Mouse (Mus musculus) G1E (cell line): ENCODE results near the gene Catsper4. TPM values are rescaled to one million over a fixed set of nuclear protein-coding genes. Genes with fewer than 3 reads are reported as not detected.

Experiments
- ATAC-seq: 2 replicates; pipeline ENCODE4 v1.8.0; 2016; ENCODE audit warnings: mild to moderate bottlenecking; ENCODE audit not compliant: insufficient number of reproducible peaks, poor library complexity, low FRiP score, severe bottlenecking; ENCODE audit errors: extremely low read depth
- DNase-seq: peaks from one replicate; pipeline ENCODE4 v3.0.0; 2012; ENCODE audit warnings: low spot score
- H3K27me3 ChIP-seq: 2 replicates; pipeline ENCODE4 v1.6.1; 2012; ENCODE audit warnings: mild to moderate bottlenecking, low read length, inconsistent platforms; ENCODE audit not compliant: insufficient read depth
- H3K36me3 ChIP-seq: replicated peaks from 2 replicates; pipeline ENCODE3; 2012; ENCODE audit warnings: mild to moderate bottlenecking, inconsistent platforms
- H3K4me1 ChIP-seq: 2 replicates; pipeline ENCODE4 v1.6.1; 2012; ENCODE audit warnings: low read depth, low read length, inconsistent platforms, mixed read lengths; ENCODE audit not compliant: insufficient read depth
- H3K4me3 ChIP-seq: 2 replicates; pipeline ENCODE4 v1.5.1; 2012; ENCODE audit warnings: low read depth, mild to moderate bottlenecking, inconsistent platforms, low read length, moderate library complexity, mixed read lengths
- H3K9me3 ChIP-seq: replicated peaks from 2 replicates; pipeline ENCODE4 v1.6.1; 2012; ENCODE audit warnings: inconsistent platforms
- CTCF ChIP-seq: IDR thresholded peaks from 2 replicates; pipeline ENCODE4 v1.5.1; 2012; ENCODE audit warnings: low read depth, low read length, inconsistent platforms, mixed read lengths
- GATA1 ChIP-seq: IDR thresholded peaks from 2 replicates; pipeline ENCODE4 v1.6.1; 2012; ENCODE audit warnings: borderline replicate concordance, low read length, inconsistent platforms, mixed read lengths
- GATA2 ChIP-seq: IDR thresholded peaks from 2 replicates; pipeline ENCODE4 v1.6.1; 2012; ENCODE audit warnings: low read depth, low read length, inconsistent platforms, borderline replicate concordance
- POLR2AphosphoS5 ChIP-seq: IDR thresholded peaks from 2 replicates; pipeline ENCODE4 v1.6.1; 2012; ENCODE audit warnings: low read depth, low read length, inconsistent platforms; ENCODE audit not compliant: insufficient replicate concordance
- TAL1 ChIP-seq: conservative IDR thresholded peaks from 2 replicates; pipeline ENCODE4 v1.6.1; 2012; ENCODE audit warnings: low read depth, low read length, inconsistent platforms, mixed read lengths
- polyA plus RNA-seq: library from polyadenylated mRNA; stranded (reverse); fragments of >175 nt; gene quantifications from 2 replicates; pipeline ENCODE4 v1.2.3, GENCODE M21; 2012
- total RNA-seq, 2 experiments: library from RNA; stranded (forward) in 1 of 2; stranded (reverse) in 1 of 2; fragments of 200-1000 nt in 1 of 2; fragments of >200 nt in 1 of 2; fragmentation: Nextera tagmentation in 1 of 2; gene quantifications; 2 replicates each; pipeline ENCODE4 v1.2.3; 2014 to 2017

Gene Catsper4
- total and polyA plus RNA-seq, 3 experiments, result not detected

DNA sequence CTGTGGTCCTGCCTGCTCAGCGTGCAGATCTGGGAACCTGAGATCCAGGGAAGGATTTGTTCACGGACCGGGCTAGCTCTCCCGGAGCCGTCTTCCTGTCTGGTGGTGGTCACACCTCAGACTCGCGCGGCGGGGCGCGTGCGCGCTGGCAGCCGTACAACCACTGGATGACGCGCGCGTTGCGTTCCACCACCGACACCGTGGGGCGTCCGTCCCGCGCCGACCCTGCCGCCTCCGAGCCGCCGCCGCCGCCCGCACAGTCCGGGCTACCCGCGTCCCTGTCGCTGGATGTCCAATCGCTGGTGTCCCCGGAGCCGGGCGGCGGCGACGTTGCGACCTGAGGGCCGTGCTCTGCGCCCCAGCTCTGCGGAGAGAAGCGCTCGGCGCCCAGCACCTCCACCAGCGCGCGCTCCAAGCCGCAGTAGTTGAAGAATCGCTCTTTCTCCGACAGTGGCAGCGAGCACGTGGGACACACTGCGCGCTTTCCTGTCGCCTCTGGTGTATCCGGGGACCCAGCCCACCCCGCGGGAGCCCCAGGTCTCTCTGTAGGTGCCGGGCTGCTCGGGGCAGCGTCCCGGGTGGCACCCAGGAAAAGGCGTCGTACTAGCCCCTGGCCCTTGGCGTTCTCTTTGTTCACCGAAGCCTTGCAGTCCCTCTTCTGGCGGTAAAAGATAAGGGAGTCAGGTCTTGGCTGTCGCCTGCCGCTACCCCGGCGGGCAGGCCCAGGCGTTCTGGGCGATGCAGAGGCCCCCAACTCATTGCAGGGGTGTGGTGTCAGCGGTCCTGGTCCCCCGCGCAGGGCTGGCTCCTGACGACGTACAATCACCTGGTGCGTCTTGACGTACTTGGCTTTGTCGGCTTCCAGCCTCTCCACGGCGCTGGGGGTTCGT lies 24.3 kb upstream of the Catsper4 start:
- Histone ChIP-seq H3K4me3 (peak overlapping the region; percentile 32; the same call in 1 of the 2 replicates), H3K27me3 (peaks cover 97% of the 10 kb centered on the region), H3K4me1 (peaks cover 27% of the 10 kb centered on the region), H3K36me3 (no peaks in the 10 kb centered on the region), H3K9me3 (peaks cover 13% of the 10 kb centered on the region)
- TF ChIP-seq POLR2AphosphoS5 (no peak), GATA1 (no peak), CTCF (no peak), TAL1 (no peak), GATA2 (no peak)
- DNase-seq, result no peak
- ATAC-seq, result no peak

DNA sequence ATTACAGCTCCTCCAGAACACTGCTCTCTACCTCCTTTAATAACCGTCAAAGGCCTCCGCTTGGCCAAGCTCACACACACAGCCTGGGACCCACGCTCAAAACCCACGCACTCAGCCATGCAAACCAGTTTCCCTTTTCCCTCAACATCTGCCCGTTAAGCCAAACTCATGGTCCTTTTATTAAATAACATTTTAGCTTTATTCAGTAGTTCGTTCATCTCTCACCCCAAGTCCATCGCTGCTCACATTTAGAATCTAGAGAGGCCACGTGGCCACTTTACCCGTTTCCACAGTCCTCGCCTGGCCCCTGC lies 23.7 kb upstream of the Catsper4 start:
- H3K4me3 ChIP-seq, result no peak overlapping the region; the same call in 1 of the 2 replicates
- no peak for ATAC-seq
- TF ChIP-seq GATA2, result no peak
- no peak for TF ChIP-seq TAL1
- no peak for TF ChIP-seq CTCF
- TF ChIP-seq POLR2AphosphoS5, result no peak
- H3K27me3 ChIP-seq, result peaks cover 97% of the 10 kb centered on the region
- peaks cover 13% of the 10 kb centered on the region for H3K9me3 ChIP-seq
- H3K4me1 ChIP-seq, result peaks cover 31% of the 10 kb centered on the region
- no peaks in the 10 kb centered on the region for H3K36me3 ChIP-seq
- DNase-seq, result no peak

DNA sequence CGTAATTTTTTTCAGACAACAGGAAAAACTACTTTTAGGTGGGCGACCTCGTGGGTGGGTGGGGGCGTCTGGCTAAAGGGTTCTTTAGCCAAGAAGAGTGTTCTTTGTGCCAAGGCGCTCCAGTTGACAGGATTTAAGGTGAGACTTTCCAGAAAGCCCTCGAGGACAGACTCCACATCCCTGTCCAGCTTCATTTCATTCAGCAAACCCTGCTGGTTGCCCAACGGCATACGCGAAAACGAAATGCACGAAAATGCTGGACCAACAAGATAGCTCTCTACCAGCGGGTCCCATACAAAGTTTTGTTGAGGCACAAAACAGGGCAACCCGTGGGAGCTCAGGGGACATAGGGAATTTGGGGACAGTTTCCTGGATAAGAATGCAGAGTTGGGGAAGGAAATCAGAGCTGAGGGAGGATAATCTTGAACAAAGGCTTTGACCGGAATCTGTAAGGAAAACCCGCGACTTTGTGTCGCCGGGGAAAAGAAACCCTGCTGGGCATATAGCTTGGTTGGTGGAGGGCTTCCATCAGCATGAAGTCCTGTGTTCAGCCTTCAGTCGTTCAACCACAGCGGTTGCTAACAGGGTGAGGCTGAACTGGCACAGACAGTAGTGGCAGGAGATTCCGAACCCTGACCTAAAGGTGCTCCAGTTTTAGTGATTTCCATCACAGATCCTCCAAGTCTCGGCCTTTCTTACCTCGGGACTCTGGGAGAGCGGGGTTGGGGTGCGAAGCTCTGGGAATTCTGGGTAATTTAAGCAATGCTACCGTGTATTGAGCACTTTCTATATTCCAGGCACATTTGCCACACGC lies 23.1 kb upstream of the Catsper4 start:
- DNase-seq, result no peak
- TF ChIP-seq GATA1 (no peak), CTCF (no peak), TAL1 (no peak), GATA2 (no peak), POLR2AphosphoS5 (no peak)
- Histone ChIP-seq H3K27me3 (peaks cover 92% of the 10 kb centered on the region), H3K36me3 (no peaks in the 10 kb centered on the region), H3K9me3 (peaks cover 13% of the 10 kb centered on the region), H3K4me3 (peak overlapping the region; percentile 60; the same call in 1 of the 2 replicates), H3K4me1 (peaks cover 36% of the 10 kb centered on the region)
- no peak for ATAC-seq

DNA sequence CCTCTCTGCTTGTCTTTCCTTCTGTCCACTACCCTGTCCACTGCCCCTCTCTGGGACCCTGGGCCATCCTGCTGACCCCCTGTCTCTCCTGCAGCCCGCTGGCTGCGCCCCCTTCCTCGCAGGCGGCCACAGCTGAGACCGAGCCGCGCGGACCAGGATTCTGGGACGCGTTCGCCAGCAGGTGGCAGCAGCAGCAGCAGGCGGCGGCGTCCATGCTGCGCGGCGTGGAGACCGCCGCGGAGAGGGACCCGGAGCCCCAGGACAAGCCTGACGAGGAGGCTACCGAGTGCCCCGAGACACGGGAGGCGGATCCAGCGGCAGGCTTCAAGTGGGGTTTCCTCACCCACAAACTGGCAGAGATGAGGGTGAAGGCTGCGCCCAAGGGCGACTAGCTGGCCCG lies 22.5 kb upstream of the Catsper4 start:
- peak overlapping the region; percentile 60; the same call in 1 of the 2 replicates for H3K4me3 ChIP-seq
- peak; percentile 65 for DNase-seq
- H3K27me3 ChIP-seq, result peaks cover 86% of the 10 kb centered on the region
- H3K4me1 ChIP-seq, result peaks cover 39% of the 10 kb centered on the region
- H3K9me3 ChIP-seq, result peaks cover 13% of the 10 kb centered on the region
- peaks cover under 1% of the 10 kb centered on the region for H3K36me3 ChIP-seq
- no peak for ATAC-seq
- TF ChIP-seq GATA1, result no peak
- TF ChIP-seq POLR2AphosphoS5, result no peak
- TF ChIP-seq TAL1, result no peak
- 0 out of 2 replicates have a peak, but pooled peaks have one; percentile 10 for TF ChIP-seq CTCF
- TF ChIP-seq GATA2, result no peak

DNA sequence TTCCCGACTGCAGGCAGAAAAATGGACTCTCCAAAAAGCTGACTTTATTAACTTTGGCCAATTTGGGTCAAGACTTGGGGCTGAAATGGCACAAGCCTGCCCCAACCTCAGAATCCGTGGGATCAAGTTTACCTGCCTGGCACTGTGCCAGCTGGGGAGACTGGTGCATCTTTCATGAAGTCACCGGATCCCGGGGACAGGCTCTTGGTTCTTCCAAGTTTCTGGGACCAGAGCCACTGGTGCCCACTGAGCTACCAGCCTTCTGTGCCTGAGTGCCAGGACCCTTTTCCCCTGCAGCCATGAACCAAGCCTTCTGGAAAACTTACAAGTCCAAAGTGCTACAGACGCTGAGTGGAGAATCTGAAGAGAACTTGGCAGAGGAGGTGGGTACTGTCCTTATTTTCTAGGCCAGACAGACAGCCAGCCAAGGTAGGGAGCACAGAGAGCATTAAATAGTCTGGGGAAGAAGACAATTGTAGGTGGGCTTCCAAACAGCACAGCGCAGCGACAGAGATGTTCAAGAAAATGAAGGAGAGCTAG lies 19.6 kb upstream of the Catsper4 start, which contains the start of gene Gm30191:
Gene Gm30191 (plus strand): TSS at position 217 of the 540 bp plus-strand sequence.
- H3K4me1 ChIP-seq, result peaks cover 48% of the 10 kb centered on the region
- peaks cover 58% of the 10 kb centered on the region for H3K27me3 ChIP-seq
- no peak for DNase-seq
- no peak for TF ChIP-seq CTCF
- no peak for TF ChIP-seq POLR2AphosphoS5
- TF ChIP-seq TAL1, result no peak
- no peak for TF ChIP-seq GATA2
- TF ChIP-seq GATA1, result no peak
- H3K4me3 ChIP-seq, result peak within 1 kb of the TSS; percentile 86; the same call in 1 of the 2 replicates
- peaks cover 10% of the 10 kb centered on the region for H3K9me3 ChIP-seq
- ATAC-seq, result no peak
- peaks cover 20% of the 10 kb centered on the region for H3K36me3 ChIP-seq

DNA sequence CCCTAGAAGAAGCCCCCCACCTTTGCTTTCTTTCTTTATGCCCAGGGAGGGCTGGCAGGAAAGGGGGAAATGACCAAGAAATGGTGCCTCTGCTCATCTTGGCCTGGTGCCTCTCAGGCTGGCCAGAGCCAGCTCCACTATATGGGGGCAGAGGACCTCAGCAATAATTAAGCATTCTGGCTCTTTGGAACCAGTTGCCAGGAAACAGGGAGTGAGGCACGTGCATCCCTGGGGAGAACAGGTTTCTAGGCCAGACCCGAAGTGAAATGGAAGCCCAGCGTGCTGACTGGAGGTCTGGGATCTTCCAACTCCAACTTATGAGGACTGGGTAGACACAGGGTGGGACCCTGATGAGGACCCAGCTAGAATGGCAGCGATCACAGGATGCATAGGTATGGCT lies 19.1 kb upstream of the Catsper4 start:
- peaks cover 42% of the 10 kb centered on the region for H3K4me1 ChIP-seq
- ATAC-seq, result no peak
- TF ChIP-seq POLR2AphosphoS5, result no peak
- TF ChIP-seq TAL1, result no peak
- no peak for TF ChIP-seq GATA1
- TF ChIP-seq GATA2, result no peak
- no peak for TF ChIP-seq CTCF
- H3K36me3 ChIP-seq, result peaks cover 20% of the 10 kb centered on the region
- H3K9me3 ChIP-seq, result peaks cover 5% of the 10 kb centered on the region
- DNase-seq, result no peak
- peaks cover 52% of the 10 kb centered on the region for H3K27me3 ChIP-seq
- no peak overlapping the region for H3K4me3 ChIP-seq
